Mouse (Mus musculus) E14TG2a.4 (cell line): ENCODE data around the gene Hist1h1t.

ENCODE experiments used
- CTCF ChIP-seq: conservative IDR thresholded peaks from 2 replicates; pipeline ENCODE4 v1.5.1; 2014; ENCODE audit warnings: low read length
- NANOG ChIP-seq: IDR thresholded peaks from 2 replicates; pipeline ENCODE4 v1.6.1; 2014; ENCODE audit warnings: borderline replicate concordance, low read length, mixed read lengths

- TF ChIP-seq CTCF: no peak
- TF ChIP-seq NANOG: no peak
Measured at GRCm38 (mm10) chr13:23695514-23695913, at the start of gene Hist1h1t.
